Mouse (Mus musculus): ENCODE measurements around the gene Spata33.

- TF ChIP-seq CTCF (IDR thresholded peaks at IDR 0.05; ENCODE audit: low read depth) (no peak), EP300 (IDR thresholded peaks at IDR 0.05; ENCODE audit: low read depth) (no peak)
These were observed 15.8 kb downstream of the Spata33 start for GRCm38 (mm10) chr8:123228416-123228815.

Measured in liver, postnatal 0 days (tissue).